Mouse (Mus musculus) hindbrain, embryonic 11.5 days (tissue): Measurements from ENCODE around the gene Ssc4d. TPM values are rescaled to one million over a fixed set of nuclear protein-coding genes. Genes with fewer than 3 reads are reported as not detected.
A peak's percentile ranks its signal among the peaks of the same experiment; 100 is the strongest.

Experiments used
- ATAC-seq: fragments of 200-750 bp; cut with Nextera tagmentation; 2 replicates; pipeline ENCODE4 v1.8.0; 2017; ENCODE audit warnings: mild to moderate bottlenecking, moderate TSS enrichment, moderate library complexity; ENCODE audit not compliant: low FRiP score
- DNase-seq: peaks from one replicate; pipeline ENCODE4 v3.0.0-alpha.2; 2015; ENCODE audit warnings: low spot score
- H3K27ac ChIP-seq: fragments of 300-500 bp; sonication (generic); 2 replicates; pipeline ENCODE4 v1.5.1; 2014; ENCODE audit warnings: mild to moderate bottlenecking, low read depth, low read length
- H3K27me3 ChIP-seq: fragments of 300-500 bp; sonication (generic); 2 replicates; pipeline ENCODE4 v1.6.1; 2014; ENCODE audit warnings: mild to moderate bottlenecking, low read length, moderate library complexity, mixed read lengths; ENCODE audit not compliant: control insufficient read depth, insufficient read depth
- H3K36me3 ChIP-seq: fragments of 300-500 bp; sonication (generic); 2 replicates; pipeline ENCODE4 v1.6.1; 2014; ENCODE audit warnings: mild to moderate bottlenecking, low read length, moderate library complexity, mixed read lengths; ENCODE audit not compliant: control insufficient read depth, insufficient read depth
- H3K4me1 ChIP-seq: fragments of 300-500 bp; sonication (generic); replicated peaks from 2 replicates; pipeline ENCODE4 v1.6.1; 2014; ENCODE audit warnings: low read length, mixed read lengths; ENCODE audit not compliant: control insufficient read depth, insufficient read depth
- H3K4me2 ChIP-seq: fragments of 300-500 bp; sonication (generic); replicated peaks from 2 replicates; pipeline ENCODE4 v1.6.1; 2014; ENCODE audit warnings: mild to moderate bottlenecking, low read depth, low read length
- H3K4me3 ChIP-seq: fragments of 300-500 bp; sonication (generic); 2 replicates; pipeline ENCODE4 v1.5.1; 2014; ENCODE audit warnings: low read depth, low read length
- H3K9ac ChIP-seq: fragments of 300-500 bp; sonication (generic); 2 replicates; pipeline ENCODE4 v1.6.1; 2014; ENCODE audit warnings: low read depth, low read length
- H3K9me3 ChIP-seq: fragments of 300-500 bp; sonication (generic); 2 replicates; pipeline ENCODE4 v1.6.1; 2016; ENCODE audit warnings: low read length; ENCODE audit not compliant: control insufficient read depth
- WGBS: fragments of 180-500 bp; shearing (Covaris S2); extraction: QIAGEN DNeasy Blood & Tissue Kit; methylation state at CpG from one replicate; pipeline ENCODE4 v1.1.7; 2014; 5-methylcytosine and 5-hydroxymethylcytosine counted together
- polyA plus RNA-seq: library from polyadenylated mRNA; unstranded; fragments of >200 nt; fragmentation: Nextera tagmentation; extraction: Ambion mirVana; gene quantifications from 2 replicates; pipeline ENCODE4 v1.2.1, GENCODE M21; 2014

Ssc4d gene
- polyA plus RNA-seq, 1 experiment from 2014 or later = 1.6 TPM

DNA sequence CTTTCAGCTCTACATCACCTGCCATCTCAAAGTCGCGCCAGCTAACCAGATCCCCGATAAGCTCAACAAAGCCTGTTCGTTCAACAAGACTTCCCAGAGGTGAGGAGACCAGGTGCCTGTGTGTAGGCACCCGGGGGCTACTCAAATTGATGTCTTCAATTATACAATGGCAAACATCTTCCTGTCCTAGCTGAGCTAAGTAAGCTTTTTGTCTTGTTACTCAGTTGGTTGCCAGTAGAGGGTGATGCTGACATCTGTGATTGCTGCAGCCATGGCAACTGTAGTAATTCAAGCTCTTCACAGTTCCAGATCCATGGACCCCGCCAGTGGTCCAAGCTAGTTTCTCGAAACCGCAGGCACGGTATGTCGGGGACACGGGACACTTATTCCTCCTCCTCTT is 12.9 kb upstream of the Ssc4d start:
- 61% methylated on average over 11 of the region's 11 CpGs for WGBS

GRCm38 (mm10) chr5:135984546-135985044 is 10.3 kb upstream of the Ssc4d start:
- DNase-seq (no peak), ATAC-seq (no peak)
- no peaks in the 10 kb centered on the region for H3K27me3 ChIP-seq
- H3K4me3 ChIP-seq = no peak overlapping the region
- H3K9ac ChIP-seq = no peak overlapping the region
- H3K36me3 ChIP-seq = no peaks in the 10 kb centered on the region
- 65% methylated on average over 6 of the region's 6 CpGs for WGBS
- H3K27ac ChIP-seq = no peak overlapping the region
- H3K9me3 ChIP-seq = no peaks in the 10 kb centered on the region
- no peaks in the 10 kb centered on the region for H3K4me1 ChIP-seq
- H3K4me2 ChIP-seq = no peak overlapping the region

More for the DNA sequence above, 12.9 kb upstream of the Ssc4d start:
- no peaks in the 10 kb centered on the region for H3K9me3 ChIP-seq
- H3K36me3 ChIP-seq = no peaks in the 10 kb centered on the region
- H3K4me1 ChIP-seq = no peaks in the 10 kb centered on the region
- H3K27me3 ChIP-seq = no peaks in the 10 kb centered on the region
- no peak overlapping the region for H3K9ac ChIP-seq
- H3K4me3 ChIP-seq = no peak overlapping the region
- ATAC-seq (no peak), DNase-seq (no peak)
- no peak overlapping the region for H3K27ac ChIP-seq
- H3K4me2 ChIP-seq = no peak overlapping the region

DNA sequence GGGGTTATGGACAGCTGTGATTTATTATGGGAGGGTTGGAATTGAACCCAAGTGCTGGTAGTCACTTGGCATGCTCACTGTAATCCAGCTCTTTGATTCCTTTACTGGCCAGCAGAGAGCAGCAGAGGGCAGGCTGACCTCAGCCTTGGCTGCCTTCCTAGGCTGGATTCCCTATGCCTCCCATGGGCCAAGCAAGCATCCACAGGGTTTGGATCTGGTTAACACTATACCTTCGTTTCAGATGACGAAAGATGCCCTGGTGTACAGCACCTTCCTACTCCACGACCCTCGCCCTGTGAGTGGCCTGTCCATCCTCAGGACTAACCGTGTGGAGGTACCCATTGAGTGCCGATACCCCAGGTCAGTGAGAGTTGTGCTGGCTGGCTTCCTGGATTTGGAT is 8.1 kb upstream of the Ssc4d start:
- Histone ChIP-seq H3K27me3 (no peaks in the 10 kb centered on the region), H3K9ac (no peak overlapping the region)

DNA sequence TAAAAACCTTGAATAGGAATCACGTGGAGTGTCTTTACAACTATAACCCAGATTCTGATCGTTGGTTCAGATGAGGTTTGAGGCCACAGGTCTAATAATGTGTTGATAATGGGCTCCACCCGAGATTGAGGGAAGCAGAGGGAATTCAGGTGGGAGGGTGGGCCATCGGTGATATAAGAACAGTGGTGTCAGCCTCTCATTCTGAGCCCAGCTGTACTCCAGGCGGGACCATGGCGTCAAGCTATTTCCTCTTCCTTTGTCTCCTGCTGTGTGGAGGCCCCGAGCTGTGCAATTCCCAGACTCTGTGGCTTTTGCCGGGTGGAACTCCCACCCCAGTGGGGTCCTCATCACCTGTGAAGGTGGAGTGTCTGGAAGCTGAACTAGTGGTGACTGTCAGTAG is 5.6 kb upstream of the Ssc4d start, which contains the start of gene Zp3:
Gene Zp3 (plus strand): TSS at position 196 of the 400 bp plus-strand sequence.
- H3K27me3 ChIP-seq = no peaks in the 10 kb centered on the region
- ATAC-seq (no peak), DNase-seq (no peak)
- no peak within 1 kb of the TSS for H3K4me2 ChIP-seq
- no peak within 1 kb of the TSS for H3K4me3 ChIP-seq
- no peaks in the 10 kb centered on the region for H3K4me1 ChIP-seq
- no peak within 1 kb of the TSS for H3K9ac ChIP-seq
- H3K9me3 ChIP-seq = no peaks in the 10 kb centered on the region
- no peaks in the 10 kb centered on the region for H3K36me3 ChIP-seq
- no peak within 1 kb of the TSS for H3K27ac ChIP-seq
- WGBS = 70% methylated on average over 8 of the region's 8 CpGs

More for the DNA sequence above, 8.1 kb upstream of the Ssc4d start:
- no peaks in the 10 kb centered on the region for H3K9me3 ChIP-seq
- no peaks in the 10 kb centered on the region for H3K4me1 ChIP-seq
- DNase-seq (peak; percentile 77), ATAC-seq (no peak)
- no peak overlapping the region for H3K27ac ChIP-seq
- H3K36me3 ChIP-seq = no peaks in the 10 kb centered on the region
- WGBS = 34% methylated on average over 6 of the region's 6 CpGs
- no peak overlapping the region for H3K4me2 ChIP-seq
- H3K4me3 ChIP-seq = no peak overlapping the region

- Histone ChIP-seq H3K4me3 (no peak overlapping the region), H3K4me2 (no peak overlapping the region), H3K27me3 (no peaks in the 10 kb centered on the region), H3K4me1 (no peaks in the 10 kb centered on the region), H3K9me3 (no peaks in the 10 kb centered on the region), H3K9ac (no peak overlapping the region), H3K36me3 (no peaks in the 10 kb centered on the region), H3K27ac (no peak overlapping the region)
- WGBS = 82% methylated on average over 5 of the region's 5 CpGs
- DNase-seq (no peak), ATAC-seq (no peak)
Measured at GRCm38 (mm10) chr5:135979381-135979780, 5.0 kb upstream of the Ssc4d start.

DNA sequence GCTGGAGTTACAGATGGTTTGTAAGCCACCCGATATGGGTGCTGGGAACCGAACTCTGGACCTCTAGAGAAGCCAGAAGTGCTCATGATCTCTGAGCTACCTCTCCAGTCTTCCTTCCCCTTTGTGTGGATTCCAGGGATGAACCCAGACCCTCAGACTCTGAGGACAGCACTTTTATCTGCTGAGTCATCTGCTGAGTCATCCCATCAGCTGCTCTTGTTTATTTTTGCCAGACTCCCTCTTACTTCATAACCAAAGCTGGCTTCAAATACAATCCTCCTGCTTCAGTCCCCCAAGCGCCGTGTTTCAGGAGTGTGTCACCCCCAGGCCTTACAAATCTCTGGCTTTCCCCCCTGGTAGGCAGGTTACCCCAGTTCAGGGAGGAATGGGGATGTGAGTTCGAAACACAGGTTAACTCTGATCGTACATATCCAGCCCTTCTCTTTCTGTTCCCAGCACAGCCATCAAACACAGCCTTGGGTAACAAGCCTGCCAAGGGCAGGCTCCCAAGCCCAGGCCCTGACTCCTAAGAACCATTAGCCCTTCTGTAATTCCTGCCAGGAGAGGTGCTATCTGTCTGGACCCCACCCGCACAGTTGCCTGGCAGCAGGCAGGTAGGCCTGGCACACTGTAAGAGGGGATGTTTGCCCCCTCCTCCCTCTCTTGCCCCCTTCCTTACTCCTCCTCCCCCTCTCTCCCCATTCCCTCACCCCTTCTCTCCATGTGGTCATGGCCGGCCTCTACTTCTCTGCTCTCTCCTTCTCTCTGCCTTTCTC is 1.8 kb upstream of the Ssc4d start:
- 93% methylated on average over 8 of the region's 8 CpGs for WGBS
- Histone ChIP-seq H3K27me3 (no peaks in the 10 kb centered on the region), H3K9ac (no peak overlapping the region), H3K9me3 (no peaks in the 10 kb centered on the region), H3K27ac (no peak overlapping the region), H3K36me3 (no peaks in the 10 kb centered on the region), H3K4me2 (no peak overlapping the region), H3K4me1 (no peaks in the 10 kb centered on the region), H3K4me3 (no peak overlapping the region)
- DNase-seq (no peak), ATAC-seq (no peak)

DNA sequence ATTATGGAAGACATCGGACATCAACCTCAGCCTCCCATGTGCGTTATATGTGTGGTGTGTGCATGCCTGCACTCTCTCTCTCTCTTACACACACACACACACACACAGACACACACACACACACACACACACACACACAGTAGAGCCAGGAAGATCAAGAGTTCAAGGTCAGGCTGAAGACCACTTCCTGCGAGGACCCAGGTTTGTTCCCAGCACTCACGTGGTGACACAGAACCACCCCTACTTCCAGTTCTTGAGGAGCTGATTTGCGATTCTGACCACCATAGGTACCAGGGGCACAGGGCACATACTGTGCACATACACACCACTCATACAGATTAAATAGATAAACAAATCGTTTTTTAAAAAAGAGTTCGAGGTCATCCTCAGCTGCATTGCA is 2.5 kb downstream of the Ssc4d start:
- Histone ChIP-seq H3K27ac (no peak overlapping the region), H3K9me3 (no peaks in the 10 kb centered on the region), H3K4me2 (no peak overlapping the region), H3K4me1 (no peaks in the 10 kb centered on the region), H3K4me3 (no peak overlapping the region), H3K27me3 (no peaks in the 10 kb centered on the region), H3K9ac (no peak overlapping the region), H3K36me3 (no peaks in the 10 kb centered on the region)
- 89% methylated on average over 7 of the region's 7 CpGs for WGBS
- ATAC-seq (no peak), DNase-seq (no peak)

DNA sequence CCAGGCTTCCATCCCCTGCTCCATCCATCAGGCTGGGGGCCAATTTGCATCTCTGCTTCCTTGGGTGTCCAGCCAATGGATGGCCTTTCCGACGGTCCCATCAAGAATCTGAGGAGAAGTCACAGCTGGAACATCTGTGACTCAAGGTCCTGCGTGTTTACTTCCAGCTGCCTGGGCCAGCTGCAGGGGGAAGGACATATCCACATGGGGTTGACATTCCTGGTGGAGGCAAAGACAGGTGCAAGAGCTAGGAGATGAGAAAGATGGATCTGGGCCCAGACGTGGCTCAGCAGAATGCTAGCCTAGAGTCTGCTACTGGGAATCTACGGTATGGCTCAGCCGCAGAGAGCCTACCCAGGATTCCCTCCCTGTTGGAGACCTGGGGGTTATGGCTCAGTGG is 4.1 kb downstream of the Ssc4d start:
- H3K4me1 ChIP-seq = no peaks in the 10 kb centered on the region; the same call in 1 of the 2 replicates
- no peaks in the 10 kb centered on the region for H3K36me3 ChIP-seq
- no peak for ATAC-seq
- peaks cover 2% of the 10 kb centered on the region; the same call in 1 of the 2 replicates for H3K27me3 ChIP-seq
- H3K9me3 ChIP-seq = no peaks in the 10 kb centered on the region
- no peak overlapping the region for H3K9ac ChIP-seq
- 75% methylated on average over 6 of the region's 6 CpGs for WGBS
- no peak overlapping the region for H3K4me2 ChIP-seq
- no peak overlapping the region for H3K27ac ChIP-seq
- no peak overlapping the region for H3K4me3 ChIP-seq
- DNase-seq = no peak

- Histone ChIP-seq H3K4me3 (no peak overlapping the region), H3K27ac (no peak overlapping the region), H3K9me3 (no peaks in the 10 kb centered on the region), H3K27me3 (peaks cover 2% of the 10 kb centered on the region; the same call in 1 of the 2 replicates), H3K4me1 (no peaks in the 10 kb centered on the region; the same call in 1 of the 2 replicates), H3K4me2 (no peak overlapping the region), H3K36me3 (no peaks in the 10 kb centered on the region), H3K9ac (no peak overlapping the region)
- ATAC-seq (no peak), DNase-seq (peak; percentile 68)
- WGBS = 61% methylated on average over 1 of the region's 1 CpGs
Measured at GRCm38 (mm10) chr5:135968781-135969180, 5.5 kb downstream of the Ssc4d start.
